Mouse (Mus musculus) CD4-positive, CD25-positive, alpha-beta regulatory T cell, adult 4 months (primary cell): ENCODE data around the gene Lrrc1. TPM values are rescaled to one million over a fixed set of nuclear protein-coding genes. Genes with fewer than 3 reads are reported as not detected.

Experiments
- ATAC-seq: one replicate; pipeline ENCODE4 v1.8.0; 2017
- polyA plus RNA-seq, 2 experiments: library from polyadenylated mRNA; unstranded; fragments of 100-300 nt; shearing (Covaris generic); gene quantifications; one replicate each; pipeline ENCODE4 v1.2.1; 2017

Gene Lrrc1
- polyA plus RNA-seq, 2 experiments from 2014 or later: 3.2 to 4.3 TPM

DNA sequence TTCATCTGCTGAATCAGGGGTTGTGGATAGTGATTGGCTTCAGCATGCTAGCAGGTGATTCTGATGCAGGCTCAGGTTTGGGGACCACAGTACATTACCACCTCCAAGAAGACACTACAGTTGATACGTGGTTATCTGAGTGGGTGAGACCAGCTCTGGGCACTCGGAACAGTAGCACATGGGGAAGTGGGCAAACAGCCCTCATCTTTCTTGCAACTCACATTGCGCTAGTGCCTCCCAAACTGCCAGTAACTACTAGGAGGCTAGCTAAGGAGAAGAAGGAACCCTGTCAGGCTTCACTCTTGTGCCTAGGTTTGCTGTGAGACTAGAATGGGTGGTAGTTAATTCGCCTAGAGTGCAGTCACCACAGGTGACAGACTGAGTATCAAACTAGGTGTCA lies 119.1 kb downstream of the Lrrc1 start:
- no peak for ATAC-seq

DNA sequence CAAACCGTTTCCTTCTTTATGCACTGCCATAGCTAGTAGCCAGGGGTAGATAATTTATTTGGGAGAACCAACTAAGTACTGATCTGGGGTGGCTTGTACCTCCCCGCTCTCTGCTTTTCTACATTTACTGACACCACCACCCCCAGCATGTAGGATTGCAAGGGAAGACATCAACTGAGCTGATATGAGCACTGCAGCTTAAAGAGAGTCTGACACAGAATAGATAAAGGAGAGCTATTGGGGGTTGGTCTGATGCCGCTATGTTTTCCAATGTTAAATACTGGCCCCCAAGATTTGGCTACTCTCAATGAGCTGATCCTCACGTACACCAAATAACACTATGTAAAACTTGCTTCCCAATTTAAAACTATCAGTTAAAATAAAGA lies 124.5 kb downstream of the Lrrc1 start:
- ATAC-seq: no peak

DNA sequence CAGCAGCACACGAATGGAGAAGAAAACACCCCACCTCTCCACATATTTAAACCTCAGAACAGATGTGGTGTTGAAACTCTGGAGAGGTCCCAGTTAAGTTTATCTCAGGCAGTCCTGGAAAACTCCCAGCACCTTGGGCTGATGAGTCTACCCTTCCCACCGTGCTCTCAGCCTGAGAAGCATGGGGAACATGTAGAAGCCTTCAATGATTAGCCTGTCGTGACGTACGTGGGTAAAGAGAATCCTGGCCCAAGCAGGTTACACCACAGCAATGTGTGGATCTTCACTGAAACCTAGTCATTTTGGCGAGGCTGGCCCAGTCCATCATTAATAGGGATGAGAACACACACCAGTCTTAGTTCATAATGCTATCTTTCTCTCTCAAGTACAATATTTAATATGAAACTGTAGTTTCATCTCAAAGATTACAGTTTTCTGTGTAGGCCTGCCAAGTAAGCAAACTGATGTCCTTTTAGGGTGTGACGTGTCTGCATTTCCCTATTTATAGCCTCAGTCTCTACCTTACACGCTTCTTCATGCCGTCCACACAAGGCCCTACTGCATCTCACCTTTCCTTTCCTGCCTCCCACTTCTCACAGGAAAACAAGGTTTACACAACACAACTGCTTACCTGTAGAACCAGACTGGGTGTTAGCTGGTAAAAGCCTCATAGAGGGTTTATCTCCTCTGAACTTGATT lies 125.0 kb downstream of the Lrrc1 start:
- no peak for ATAC-seq

DNA sequence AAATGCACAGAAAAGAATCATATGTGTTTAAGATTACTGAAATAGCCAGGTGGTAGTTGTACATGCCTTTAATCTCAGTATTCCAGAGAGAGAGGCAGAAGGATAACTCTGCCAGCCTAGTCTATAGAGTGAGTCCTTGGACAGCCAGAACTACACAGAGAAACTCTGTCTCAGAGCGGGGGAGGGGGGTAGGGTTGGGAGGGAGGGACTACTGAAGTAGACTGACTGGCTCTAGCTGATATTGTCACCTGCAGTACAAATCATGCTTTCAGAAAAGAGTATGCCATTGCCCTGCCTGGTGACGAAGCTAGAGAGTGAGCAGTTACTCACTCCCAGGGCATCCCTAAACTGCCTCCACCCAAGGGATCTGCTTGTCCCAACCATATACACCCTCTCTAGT lies 125.9 kb downstream of the Lrrc1 start:
- ATAC-seq: no peak

DNA sequence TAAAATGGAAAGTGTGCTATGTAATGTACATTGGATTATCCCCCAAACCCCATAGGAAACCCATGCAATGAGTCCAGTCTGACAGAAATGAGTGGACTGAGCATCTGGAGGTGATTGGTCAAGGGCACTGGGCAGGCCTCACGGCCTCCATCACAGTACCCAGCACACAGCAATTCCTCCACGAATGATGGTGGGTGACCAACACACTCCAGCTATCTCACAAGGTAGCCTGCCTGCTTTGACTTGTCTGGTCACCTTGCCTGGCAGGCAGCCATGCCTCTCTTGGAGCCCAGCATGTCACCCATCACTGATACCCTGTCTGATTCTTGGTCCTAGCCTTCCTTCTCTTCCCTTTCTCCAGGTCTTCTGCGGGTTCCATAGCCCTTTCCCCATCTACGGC lies 128.2 kb downstream of the Lrrc1 start:
- ATAC-seq: no peak

DNA sequence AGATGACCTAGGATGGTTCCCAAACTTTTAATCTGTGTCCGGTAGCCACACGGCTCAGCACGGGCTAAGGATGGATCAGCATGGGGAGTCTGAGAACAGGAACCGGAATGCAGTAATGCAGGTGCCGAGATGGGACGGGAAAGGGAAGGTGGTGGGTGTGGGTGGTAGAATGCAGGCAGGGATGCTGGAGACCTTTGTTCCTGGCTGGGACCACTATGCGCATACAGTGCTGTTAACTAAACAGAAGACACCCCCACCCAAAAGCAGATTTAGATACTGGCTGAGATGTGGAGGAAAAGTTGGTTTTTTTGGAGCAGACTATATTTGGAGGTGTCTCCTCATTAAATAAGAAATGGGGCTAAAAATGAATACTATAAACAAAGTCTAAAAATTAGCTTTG lies 128.7 kb downstream of the Lrrc1 start:
- ATAC-seq: no peak

DNA sequence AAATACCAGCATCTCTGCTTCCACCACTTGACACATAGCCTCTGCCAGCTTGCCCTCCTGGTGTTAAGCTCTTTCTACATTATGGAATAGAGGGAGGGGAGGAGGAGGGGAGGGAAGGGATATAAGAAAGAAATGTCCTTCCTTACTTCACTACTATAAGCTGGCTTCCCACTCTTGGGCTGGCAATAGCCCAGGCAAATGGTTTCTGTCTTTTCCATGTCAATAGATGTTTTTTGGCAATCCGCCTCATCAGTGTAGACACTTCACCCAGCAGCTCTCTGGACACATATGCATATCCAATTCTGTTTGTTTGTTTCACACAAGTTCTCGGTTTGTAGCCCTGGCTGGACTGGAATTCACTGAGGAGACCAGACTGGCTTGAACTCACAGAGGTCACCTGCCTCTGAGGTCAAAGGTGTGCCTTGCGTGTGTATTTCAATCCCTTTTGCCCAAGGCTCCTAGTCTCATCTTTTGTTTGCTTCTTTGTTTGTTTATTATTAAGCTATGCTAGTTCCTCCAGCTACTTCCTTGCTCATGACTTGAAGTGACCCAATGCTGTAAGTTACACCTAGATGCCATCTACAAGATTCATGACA lies 132.7 kb downstream of the Lrrc1 start:
- no peak for ATAC-seq

DNA sequence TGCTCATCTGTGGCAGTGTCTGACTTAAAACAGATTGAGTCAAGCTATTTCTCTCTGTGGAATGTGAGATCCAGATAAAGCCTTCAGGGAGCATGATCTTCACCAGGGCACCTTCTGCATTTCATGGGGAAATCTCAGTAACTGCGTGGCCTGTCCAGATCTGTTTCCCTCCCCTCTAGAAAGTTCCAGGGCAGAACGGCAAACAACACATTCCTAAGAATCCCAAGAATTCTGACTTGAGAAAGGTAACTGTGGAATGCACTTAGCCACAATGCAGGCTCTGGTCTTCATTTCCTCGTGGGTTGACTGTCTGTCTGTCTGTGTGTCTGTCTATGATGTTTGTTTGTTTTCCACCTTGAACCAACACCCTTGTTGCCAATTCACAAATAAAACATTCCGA lies 133.7 kb downstream of the Lrrc1 start:
- ATAC-seq: no peak

DNA sequence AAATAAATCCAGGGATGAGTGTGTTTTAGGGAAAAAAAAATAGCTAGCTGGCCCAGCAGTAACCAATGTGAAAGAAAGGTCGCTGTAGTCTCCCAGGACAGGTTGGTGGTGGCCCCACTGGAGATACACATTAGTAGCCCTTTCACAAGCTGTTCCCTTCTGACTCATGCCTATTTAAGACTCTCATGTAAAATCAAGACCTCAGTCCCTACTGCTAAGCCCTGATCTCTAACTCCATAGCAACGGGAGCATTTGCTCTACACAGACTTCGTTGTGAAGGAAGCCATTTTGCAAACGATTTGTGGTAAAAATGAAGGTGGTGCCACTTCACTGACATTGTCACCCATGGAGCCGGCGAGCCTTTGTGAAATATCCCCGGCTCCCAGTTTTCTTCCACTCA lies 134.1 kb downstream of the Lrrc1 start:
- ATAC-seq: no peak

DNA sequence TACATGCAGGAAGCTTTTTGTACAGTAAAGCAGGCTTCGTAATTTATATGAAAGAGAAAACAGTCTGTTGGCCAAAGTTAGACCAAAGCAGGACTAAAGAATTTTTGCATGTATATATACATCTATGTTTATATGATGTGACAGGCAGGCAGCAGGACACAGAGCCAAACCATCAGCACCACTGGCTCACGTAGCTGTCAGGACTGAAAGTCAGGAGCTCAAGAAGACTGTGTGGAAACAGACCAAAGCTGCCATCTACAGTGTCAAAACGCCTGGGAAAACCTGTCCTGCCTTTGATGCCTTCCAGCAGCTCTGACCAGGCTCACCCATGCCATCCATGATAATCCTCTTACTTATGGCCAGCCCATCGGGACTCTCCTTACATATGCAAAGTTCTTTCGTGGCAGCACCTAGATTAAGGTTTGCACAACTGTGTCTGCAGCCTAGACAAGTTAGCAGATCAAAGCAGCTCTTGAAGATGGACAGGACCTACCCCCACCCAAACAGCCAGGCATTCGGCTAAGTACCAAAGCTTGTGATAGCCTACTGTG lies 136.5 kb downstream of the Lrrc1 start:
- ATAC-seq: no peak

DNA sequence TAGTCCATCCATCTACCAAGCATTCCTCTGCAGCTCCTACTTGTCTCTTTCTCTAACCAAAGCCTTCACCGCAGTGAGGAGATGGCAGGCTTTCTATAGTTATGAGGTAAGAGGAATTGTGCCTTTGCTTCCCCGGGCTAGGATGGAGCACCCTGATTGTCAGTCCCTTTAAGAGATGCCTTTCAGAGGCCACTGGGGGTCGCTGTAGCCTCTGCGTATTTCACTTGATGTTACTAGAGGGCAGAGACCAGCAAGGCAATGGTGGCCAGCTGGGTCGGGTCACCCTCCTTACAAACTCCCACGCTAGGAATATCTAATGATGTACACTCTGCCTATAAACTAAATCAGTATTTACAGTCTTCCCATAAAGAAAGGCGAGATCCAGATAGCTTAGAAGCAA lies 137.8 kb downstream of the Lrrc1 start:
- ATAC-seq: no peak

DNA sequence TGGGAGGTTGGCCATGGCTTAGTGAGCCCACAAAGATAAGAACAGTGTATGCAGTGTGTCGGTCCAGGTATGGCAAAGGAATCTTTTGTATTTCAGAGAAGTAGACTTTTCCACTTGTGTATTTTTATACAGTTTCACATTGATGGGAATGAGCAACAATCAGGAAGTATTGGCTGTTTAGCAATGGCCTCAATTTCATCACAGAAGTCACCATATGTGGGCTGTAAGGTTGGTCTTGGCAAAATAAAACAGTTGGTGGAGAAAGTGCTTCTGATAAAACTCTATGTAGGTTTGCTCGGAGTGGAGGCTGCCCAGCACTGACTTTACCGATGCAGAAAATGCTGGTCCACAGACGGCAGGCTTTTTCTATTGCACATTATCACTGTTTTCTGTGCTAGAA lies 140.2 kb downstream of the Lrrc1 start:
- ATAC-seq: no peak

DNA sequence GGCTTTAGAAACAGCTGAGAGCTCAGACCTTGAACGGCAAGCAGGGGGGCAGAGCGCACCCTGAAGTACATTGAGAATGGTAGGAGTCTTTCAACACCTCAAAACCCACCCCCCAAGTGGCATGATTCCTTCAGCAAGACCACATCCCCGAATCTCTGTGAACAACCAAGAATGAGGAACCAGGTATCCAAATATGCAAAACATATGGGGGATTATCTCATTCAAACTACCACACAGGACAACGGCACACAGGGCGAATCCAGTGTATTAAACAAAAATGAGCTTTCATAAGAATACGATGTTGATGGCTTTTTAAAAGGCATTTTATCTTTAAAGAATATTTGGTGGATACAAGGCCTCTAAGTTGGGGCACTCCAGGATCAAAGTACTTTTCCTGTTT lies 140.7 kb downstream of the Lrrc1 start:
- ATAC-seq: no peak

DNA sequence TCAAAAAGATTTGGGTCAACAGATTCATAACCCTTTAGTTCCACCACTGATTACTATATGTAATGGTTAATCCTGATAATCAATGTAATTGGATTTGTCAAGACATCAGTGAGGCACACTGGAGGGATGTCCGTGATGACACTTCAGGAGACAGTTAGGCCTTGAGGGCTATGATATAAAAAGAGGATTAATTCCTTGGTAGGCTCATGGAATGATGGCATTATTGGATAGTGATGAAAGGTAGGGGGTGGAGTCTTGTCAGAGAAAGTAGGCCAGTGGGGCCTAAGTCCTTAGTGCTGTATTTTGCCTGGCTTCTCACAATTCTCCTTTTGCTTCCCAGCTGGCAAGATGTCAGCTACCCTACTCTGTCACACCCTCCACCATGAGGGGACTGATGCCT lies 141.7 kb downstream of the Lrrc1 start:
- no peak for ATAC-seq

DNA sequence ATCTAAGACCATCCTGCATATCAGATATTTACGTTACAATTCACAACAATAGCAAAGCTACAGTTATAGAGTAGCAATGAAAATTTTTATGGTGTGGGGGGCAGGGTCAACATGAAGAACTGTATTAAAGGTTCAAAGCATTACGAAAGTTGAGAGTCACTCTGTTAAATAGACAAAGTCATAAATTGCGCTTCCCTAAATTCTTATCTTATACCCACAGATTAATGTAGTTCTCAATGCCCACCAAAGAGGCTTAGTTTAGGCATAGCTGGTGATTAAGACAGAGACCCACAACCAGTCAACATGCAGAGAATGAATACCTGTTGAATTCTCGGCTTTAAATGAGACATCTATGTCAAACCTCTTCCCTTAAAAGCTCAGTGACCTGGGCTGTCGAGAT lies 144.9 kb downstream of the Lrrc1 start:
- ATAC-seq: no peak

DNA sequence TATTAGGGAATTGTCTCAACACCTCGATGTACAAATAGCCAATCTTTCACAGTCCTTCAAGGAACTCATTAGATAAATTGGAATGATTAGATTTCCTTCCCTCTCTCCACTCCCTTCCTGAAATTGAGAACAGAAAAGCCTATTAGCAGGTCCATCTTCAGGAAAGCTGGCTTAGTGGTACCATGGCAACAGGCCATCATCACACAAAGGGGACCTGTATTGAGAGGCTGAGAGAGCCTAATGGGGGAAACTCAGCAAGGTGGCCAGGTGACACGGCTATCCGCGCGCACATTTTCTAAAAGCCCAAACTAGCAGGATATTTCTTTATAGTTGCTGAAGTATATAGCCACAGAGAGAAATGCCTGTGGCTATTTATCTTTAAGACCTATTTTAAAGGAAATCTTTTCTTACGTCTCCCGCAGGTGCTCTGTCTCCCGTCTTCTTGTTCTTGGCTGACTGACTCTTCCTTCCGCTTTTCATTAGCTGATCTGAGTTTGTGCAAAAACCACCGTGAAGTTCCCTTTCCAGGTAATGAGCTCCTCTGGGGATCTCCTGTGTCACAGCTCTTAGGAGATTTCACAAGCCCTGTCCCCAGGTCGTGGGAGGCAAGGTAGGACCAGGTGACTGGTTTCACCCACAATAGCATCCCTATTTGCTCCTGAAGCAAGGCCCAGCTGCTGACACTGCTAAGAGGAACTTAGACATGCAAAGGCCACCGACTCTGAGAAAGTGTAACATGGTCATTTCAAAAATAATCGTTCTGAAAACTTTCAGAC lies 145.6 kb downstream of the Lrrc1 start:
- ATAC-seq: no peak

DNA sequence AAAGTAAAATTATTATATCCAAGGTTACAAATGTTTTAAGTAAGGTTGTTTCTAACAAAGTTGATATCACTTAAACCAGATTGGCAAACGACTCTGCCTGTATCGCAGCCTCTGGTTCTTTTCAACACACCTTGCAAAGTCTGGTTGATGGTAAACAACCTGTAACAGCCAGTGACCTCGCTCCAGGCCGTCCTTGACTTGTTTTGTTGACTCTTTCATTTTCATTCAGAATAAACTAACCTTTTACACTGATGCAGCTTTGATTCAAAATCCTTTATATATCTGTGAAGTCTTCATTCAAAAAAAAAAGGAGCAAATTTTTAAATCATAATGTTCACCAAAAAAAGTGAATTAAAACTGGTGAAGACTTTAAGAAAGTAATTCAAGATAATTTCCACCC lies 147.6 kb downstream of the Lrrc1 start:
- ATAC-seq: no peak

DNA sequence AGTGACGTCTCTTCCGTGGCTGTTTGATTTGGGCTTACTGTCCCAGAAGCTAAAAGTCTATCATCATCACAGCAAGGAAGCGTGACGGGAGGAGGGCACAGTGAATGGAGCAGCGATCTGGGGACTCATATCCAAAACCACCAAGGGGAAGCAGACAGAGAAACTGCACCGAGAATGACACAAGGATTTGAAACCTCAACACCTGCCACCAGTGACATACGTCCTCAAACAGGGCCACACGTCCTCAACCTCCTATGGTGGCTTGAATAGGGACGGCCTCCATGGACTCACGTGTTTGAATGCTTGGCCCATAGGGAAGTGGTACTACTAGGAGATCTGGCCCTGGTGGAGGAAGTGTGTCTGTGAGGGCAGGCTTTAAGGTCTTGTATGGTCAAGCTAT lies 153.4 kb downstream of the Lrrc1 start:
- ATAC-seq: no peak

DNA sequence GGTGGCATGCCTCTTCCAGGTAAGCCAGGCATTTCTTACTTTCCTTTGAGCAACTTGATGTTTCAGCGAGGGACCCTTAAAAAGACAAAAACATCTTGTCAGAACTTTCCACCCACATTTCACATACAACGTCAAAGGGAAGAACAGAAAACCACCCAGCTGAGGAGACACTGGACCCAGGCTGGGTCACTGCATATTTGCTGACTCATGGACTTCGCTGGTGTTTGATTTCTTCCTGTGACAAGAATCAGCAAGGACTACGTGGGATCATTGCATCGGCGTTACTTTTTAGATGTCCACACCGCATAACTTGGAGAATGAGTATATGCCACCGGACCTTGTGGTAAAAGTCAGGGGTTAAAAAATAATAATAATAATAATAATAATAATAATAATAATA lies 155.7 kb downstream of the Lrrc1 start:
- no peak for ATAC-seq

DNA sequence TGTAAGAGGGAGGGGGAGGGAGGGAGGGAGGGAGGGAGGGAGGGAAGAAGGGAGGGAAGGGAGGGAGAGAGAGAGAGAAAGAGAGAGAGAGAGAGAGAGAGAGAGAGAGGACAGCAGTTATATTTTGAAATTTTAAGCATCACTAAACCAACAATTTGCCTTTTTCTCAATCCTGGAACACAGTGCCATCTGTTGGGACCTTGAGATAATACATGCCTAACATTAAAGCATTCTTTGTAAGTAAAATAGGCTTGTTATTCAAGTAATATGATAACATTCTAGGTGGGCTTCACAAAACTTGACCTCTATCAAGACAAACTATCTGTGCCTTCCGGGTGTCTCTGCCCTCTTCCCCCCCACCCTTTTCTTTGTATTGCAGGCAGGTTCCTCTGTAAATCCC lies 157.9 kb downstream of the Lrrc1 start:
- ATAC-seq: no peak

DNA sequence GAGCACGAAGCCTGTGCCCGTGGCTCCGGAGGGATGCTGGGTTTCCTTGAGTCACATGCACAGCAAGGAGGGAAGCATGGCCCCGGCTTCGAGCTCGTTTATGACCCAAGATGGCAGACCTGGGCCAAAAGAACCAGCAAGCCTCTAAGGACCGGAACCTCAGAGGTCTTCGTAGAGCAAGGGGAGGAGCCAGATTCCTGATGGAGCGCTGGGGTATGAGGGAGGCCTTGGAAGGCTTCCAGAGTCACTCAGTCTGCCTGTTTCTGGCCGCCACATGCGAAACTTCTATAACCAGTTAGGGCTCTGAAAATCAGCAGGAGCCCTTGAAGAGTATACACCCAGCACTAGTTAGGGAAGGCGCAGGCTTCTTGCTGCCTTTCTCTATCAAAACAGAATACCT lies 159.1 kb downstream of the Lrrc1 start:
- no peak for ATAC-seq

DNA sequence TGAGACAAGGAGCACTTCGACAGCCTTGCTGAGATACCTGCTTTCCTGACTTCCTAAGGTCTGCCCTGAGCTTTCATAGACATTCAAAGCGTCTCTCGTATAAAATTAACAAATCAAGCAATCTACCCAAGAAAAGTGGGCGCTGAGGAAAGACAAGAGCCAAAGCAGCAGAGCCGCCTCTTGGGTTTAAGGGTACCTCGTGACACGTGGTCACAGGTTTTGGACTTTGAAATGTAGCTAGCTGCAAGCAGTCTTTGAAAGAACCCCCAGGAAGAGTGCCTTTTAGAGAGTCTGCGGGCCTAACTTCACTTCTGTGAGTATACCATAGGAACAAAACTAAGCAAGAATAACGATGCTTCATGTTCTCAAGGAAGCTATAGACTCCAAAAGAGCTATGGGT lies 160.0 kb downstream of the Lrrc1 start:
- ATAC-seq: no peak

DNA sequence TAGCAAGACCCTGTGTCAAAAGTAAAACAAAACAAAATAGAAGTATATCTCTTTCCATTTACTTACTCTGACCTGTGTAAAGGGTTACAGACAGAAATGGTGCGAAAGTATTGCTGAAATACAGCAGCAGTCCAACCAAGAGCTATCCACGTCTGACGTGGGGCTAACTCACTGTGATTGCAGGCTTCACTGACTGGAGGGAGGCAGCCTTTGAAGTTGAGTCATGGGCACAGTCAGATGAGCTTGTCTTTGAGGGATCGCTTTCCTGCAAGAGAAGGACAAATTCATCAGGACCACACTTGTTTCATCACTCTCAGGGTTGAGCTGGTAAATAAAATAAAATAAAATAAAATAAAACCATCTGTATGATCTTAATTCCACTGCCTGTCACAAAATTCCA lies 160.7 kb downstream of the Lrrc1 start:
- ATAC-seq: no peak

DNA sequence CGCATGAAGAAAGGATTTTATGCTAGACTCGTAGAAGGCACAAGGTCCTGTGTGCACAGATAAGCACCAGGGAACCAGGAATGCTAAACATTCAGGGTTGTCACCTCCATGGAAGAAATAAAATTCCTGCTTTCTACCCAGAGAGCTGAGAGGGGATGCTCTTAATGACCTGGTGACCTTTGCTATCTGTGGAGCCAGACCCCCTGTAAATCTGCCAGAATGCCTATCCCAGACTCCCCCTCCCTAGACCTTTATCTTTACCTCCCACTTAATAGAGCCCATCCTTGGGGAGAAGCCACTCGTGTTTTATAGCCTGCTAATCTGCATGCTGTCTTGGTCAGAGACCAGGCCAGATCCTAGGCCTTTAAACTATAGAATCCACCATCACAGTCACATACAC lies 162.2 kb downstream of the Lrrc1 start:
- no peak for ATAC-seq
